Mouse (Mus musculus): Measurements from ENCODE around the gene Ugt1a1. TPM values are rescaled to one million over a fixed set of nuclear protein-coding genes. Genes with fewer than 3 reads are reported as not detected.
"Not testable (repeated sequence)": the region's sequence is repeated elsewhere in the genome, so short reads cannot be mapped to it uniquely, and the experiment has no call there.

Ugt1a1 gene
- polyA plus RNA-seq, 1 experiment = not detected

DNA sequence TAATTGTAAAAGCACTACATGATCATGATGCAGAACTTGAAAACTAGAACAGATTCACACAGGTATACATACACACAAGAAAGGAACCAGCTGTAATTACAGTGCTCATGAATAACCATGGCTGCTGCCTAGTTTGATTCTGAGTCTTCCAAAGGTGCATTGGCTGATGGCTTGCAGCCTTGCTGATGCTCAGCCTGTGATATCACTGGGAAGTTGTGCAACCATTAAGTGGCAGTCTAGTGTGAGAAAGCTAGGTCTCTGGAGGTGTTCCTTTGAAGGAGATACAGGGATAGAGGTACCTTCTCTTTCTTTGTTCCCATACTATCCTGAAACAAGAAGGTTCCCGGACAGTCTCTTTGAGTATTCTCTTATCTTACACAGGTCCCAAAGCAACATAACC lies 7.3 kb downstream of the Ugt1a1 start:
- Histone ChIP-seq H3K79me2 (ENCODE audit: control insufficient read depth, insufficient read depth) (no peaks in the 10 kb centered on the region), H3ac (ENCODE audit: control insufficient read depth, insufficient read length, low read depth) (no peak overlapping the region), H3K79me3 (ENCODE audit: low read depth) (no peaks in the 10 kb centered on the region), H3K27me3 (ENCODE audit: control insufficient read depth, insufficient read depth, insufficient read length) (no peaks in the 10 kb centered on the region), H3K36me3 (ENCODE audit: control insufficient read depth, insufficient read depth) (no peaks in the 10 kb centered on the region), H3K4me3 (ENCODE audit: insufficient read depth, poor library complexity, severe bottlenecking) (no peak overlapping the region)
- TF ChIP-seq USF1 (IDR thresholded peaks at IDR 0.05; ENCODE audit: low read depth) = no peak
- TF ChIP-seq CEBPB (IDR thresholded peaks at IDR 0.05; ENCODE audit: low read depth) = no peak
- TF ChIP-seq MYOD1 (IDR thresholded peaks at IDR 0.05; ENCODE audit: control insufficient read depth, insufficient read length, low read depth) = no peak
- no peak for TF ChIP-seq CTCF (IDR thresholded peaks at IDR 0.05; ENCODE audit: control insufficient read depth, insufficient read depth, insufficient read length)
- no peak for TF ChIP-seq FOSL1 (IDR thresholded peaks at IDR 0.05; ENCODE audit: insufficient read depth, low read length, poor library complexity, severe bottlenecking)
- TF ChIP-seq MAX (IDR thresholded peaks at IDR 0.05) = no peak
- no peak for TF ChIP-seq MYOG (IDR thresholded peaks at IDR 0.05; ENCODE audit: control insufficient read depth, extremely low read depth, insufficient read length)

DNA sequence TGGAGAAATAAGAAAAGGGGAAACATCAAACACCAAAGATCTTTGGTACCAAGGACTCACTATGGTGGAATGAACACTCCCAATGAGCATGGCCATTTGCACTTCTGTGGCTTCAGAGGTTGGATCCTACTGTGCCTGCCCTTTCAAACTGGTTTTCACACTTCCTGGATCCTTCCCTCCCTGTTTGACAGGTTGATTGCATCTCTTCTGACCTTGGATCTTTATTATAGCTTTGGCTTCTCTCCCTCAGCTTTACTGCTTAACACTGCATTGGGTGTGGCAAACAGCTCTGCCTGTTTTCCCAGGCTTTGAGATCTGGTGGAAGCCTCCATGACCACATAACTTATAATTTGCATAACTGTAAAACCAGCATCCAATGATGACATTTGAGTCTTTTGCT lies 8.6 kb downstream of the Ugt1a1 start:
- no peaks in the 10 kb centered on the region for H3K36me3 ChIP-seq (ENCODE audit: control insufficient read depth, insufficient read depth)
- no peaks in the 10 kb centered on the region for H3K79me3 ChIP-seq (ENCODE audit: low read depth)
- no peak overlapping the region for H3ac ChIP-seq (ENCODE audit: control insufficient read depth, insufficient read length, low read depth)
- TF ChIP-seq MYOG (IDR thresholded peaks at IDR 0.05; ENCODE audit: control insufficient read depth, extremely low read depth, insufficient read length) (no peak), MAX (IDR thresholded peaks at IDR 0.05) (no peak), MYOD1 (IDR thresholded peaks at IDR 0.05; ENCODE audit: control insufficient read depth, insufficient read length, low read depth) (no peak), CTCF (IDR thresholded peaks at IDR 0.05; ENCODE audit: control insufficient read depth, insufficient read depth, insufficient read length) (no peak), USF1 (IDR thresholded peaks at IDR 0.05; ENCODE audit: low read depth) (no peak), CEBPB (IDR thresholded peaks at IDR 0.05; ENCODE audit: low read depth) (no peak)
- no peaks in the 10 kb centered on the region for H3K27me3 ChIP-seq (ENCODE audit: control insufficient read depth, insufficient read depth, insufficient read length)
- H3K79me2 ChIP-seq (ENCODE audit: control insufficient read depth, insufficient read depth) = no peaks in the 10 kb centered on the region
- no peak overlapping the region for H3K4me3 ChIP-seq (ENCODE audit: insufficient read depth, poor library complexity, severe bottlenecking)

DNA sequence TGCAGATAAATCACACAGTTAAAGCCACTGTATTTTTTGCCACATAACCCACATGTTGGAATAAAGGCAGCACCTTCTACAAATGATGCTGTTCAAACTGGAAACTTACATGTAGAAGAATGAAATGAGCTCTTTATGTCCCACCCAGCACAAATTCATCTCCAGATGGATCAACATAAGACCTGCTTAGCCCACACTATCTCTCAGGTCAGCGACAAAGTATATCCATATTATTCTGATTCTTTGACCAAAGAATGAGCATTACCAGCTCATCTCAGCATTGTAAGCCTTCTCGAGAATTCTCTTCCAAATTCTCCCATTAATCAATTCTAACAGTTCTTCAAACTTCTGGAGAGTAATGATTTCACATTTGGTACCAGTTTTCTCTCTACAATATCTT lies 10.5 kb downstream of the Ugt1a1 start:
- TF ChIP-seq FOSL1 (IDR thresholded peaks at IDR 0.05; ENCODE audit: insufficient read depth, low read length, poor library complexity, severe bottlenecking) = no peak
- no peak for TF ChIP-seq MAX (IDR thresholded peaks at IDR 0.05)
- no peaks in the 10 kb centered on the region for H3K79me3 ChIP-seq (ENCODE audit: low read depth)
- H3K27me3 ChIP-seq (ENCODE audit: control insufficient read depth, insufficient read depth, insufficient read length) = no peaks in the 10 kb centered on the region
- H3K79me2 ChIP-seq (ENCODE audit: control insufficient read depth, insufficient read depth) = no peaks in the 10 kb centered on the region
- H3K36me3 ChIP-seq (ENCODE audit: control insufficient read depth, insufficient read depth) = no peaks in the 10 kb centered on the region
- H3ac ChIP-seq (ENCODE audit: control insufficient read depth, insufficient read length, low read depth) = no peak overlapping the region
- H3K4me3 ChIP-seq (ENCODE audit: insufficient read depth, poor library complexity, severe bottlenecking) = no peak overlapping the region

DNA sequence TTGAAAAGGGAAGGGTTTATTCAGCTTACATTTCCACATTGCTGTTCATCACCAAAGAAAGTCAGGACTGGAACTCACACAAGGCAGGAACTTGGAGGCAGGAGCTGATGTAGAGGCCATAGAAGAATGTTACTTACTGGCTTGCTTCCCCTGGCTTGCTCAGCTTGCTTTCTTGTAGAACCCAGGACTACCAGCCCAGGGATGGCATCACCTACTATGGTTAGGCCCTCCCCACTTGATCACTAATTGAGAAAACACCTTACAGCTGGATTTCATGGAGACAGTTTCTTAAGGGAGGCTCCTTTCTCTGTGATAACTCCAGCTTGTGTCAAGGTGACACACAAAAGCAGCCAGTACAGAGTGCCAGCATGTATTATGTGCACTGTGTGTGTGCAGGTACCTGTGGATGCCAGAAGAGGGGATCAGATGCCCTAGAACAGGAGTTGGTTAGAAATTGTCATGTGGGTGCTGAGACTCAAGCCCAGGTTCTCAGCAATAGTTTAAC lies 11.3 kb downstream of the Ugt1a1 start:
- H3K79me3 ChIP-seq (ENCODE audit: low read depth); H3K79me2 ChIP-seq (ENCODE audit: control insufficient read depth, insufficient read depth); H3K36me3 ChIP-seq (ENCODE audit: control insufficient read depth, insufficient read depth); H3K27me3 ChIP-seq (ENCODE audit: control insufficient read depth, insufficient read depth, insufficient read length); H3K4me3 ChIP-seq (ENCODE audit: insufficient read depth, poor library complexity, severe bottlenecking); H3ac ChIP-seq (ENCODE audit: control insufficient read depth, insufficient read length, low read depth): not testable (repeated sequence)

DNA sequence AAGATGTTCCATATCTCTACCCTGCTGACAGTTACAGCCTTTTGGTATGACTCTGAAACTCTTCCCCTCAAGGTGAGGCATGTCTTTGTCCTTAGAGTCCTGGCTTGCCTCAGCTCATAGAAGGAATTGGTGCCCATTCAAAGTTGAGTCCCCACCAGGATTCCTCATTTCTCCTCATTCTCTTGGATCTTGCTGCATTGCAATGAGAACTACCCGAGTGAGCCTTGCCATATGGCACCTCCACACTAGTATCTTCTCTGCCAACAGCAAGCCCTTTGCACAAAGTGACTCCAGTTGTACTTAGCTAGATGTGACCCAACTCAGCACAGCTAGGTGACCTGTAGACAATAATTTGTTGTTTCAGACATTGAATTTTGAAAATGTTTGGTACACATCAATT lies 11.8 kb downstream of the Ugt1a1 start:
- Histone ChIP-seq H3K27me3 (ENCODE audit: control insufficient read depth, insufficient read depth, insufficient read length) (no peaks in the 10 kb centered on the region), H3K79me2 (ENCODE audit: control insufficient read depth, insufficient read depth) (no peaks in the 10 kb centered on the region), H3K79me3 (ENCODE audit: low read depth) (no peaks in the 10 kb centered on the region), H3K4me3 (ENCODE audit: insufficient read depth, poor library complexity, severe bottlenecking) (no peak overlapping the region), H3K36me3 (ENCODE audit: control insufficient read depth, insufficient read depth) (no peaks in the 10 kb centered on the region), H3ac (ENCODE audit: control insufficient read depth, insufficient read length, low read depth) (no peak overlapping the region)
- TF ChIP-seq MYOG (IDR thresholded peaks at IDR 0.05; ENCODE audit: control insufficient read depth, extremely low read depth, insufficient read length) (no peak), CTCF (IDR thresholded peaks at IDR 0.05; ENCODE audit: control insufficient read depth, insufficient read depth, insufficient read length) (no peak)

DNA sequence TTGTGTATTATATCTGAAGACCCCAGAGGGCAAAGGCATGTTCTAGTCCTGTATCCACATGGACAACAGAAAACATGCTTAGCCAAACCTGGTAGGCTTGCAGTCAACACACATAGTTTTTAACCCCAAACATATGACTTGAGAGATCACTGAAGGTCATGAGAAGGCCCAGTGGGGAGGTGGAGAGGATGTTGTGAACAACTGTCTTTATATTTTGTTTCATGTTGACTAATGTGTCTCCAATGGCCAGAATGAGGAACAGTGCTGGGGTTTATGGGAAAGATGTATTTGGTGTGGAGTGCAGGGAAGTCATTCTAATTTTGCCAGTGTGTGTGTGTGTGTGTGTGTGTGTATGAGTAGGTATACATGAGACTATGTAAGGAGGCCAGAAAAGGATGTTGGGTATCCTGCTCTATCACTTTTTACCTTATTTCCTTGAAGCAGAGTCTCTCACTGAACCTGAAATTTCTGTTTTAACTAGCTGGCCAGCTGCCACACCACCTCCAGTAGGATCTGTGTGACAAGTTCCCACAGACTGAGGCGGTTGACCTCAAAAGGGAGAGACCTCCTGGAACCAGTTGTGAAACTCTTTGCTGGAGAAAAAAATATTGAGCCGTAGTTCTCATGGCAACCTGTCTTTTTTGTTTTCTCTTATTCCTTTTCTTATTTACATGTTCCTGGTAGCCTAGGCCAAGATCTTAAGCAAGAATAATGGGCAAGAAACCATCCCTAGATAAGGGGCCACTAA lies 12.4 kb downstream of the Ugt1a1 start:
- Histone ChIP-seq H3ac (ENCODE audit: control insufficient read depth, insufficient read length, low read depth) (no peak overlapping the region), H3K27me3 (ENCODE audit: control insufficient read depth, insufficient read depth, insufficient read length) (no peaks in the 10 kb centered on the region), H3K4me3 (ENCODE audit: insufficient read depth, poor library complexity, severe bottlenecking) (no peak overlapping the region)

DNA sequence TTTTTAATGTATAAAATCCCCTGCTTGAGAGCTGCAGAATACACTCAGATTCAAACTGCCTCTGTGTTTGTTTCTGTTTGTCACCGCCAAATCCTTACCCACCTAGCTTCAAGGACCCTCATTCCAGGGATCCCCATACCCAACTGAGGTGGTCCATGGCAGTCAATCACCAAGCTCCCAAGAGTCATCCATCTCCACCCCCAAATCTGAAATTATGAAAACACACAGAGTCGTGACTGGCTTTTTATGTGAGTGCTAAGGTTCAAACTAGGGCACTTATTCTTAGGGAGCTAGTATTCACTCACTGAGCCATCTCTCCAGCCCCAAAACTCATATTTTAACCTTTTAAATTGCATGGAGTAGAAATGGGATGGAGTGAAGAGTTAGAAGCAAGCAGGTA lies 13.5 kb downstream of the Ugt1a1 start:
- H3K79me3 ChIP-seq (ENCODE audit: low read depth); H3ac ChIP-seq (ENCODE audit: control insufficient read depth, insufficient read length, low read depth); H3K79me2 ChIP-seq (ENCODE audit: control insufficient read depth, insufficient read depth); H3K36me3 ChIP-seq (ENCODE audit: control insufficient read depth, insufficient read depth); H3K27me3 ChIP-seq (ENCODE audit: control insufficient read depth, insufficient read depth, insufficient read length); H3K4me3 ChIP-seq (ENCODE audit: insufficient read depth, poor library complexity, severe bottlenecking): not testable (repeated sequence)

More for the DNA sequence above, 12.4 kb downstream of the Ugt1a1 start:
- Histone ChIP-seq H3K79me2 (ENCODE audit: control insufficient read depth, insufficient read depth) (no peaks in the 10 kb centered on the region), H3K79me3 (ENCODE audit: low read depth) (no peaks in the 10 kb centered on the region), H3K36me3 (ENCODE audit: control insufficient read depth, insufficient read depth) (no peaks in the 10 kb centered on the region)
- TF ChIP-seq MYOG (IDR thresholded peaks at IDR 0.05; ENCODE audit: control insufficient read depth, extremely low read depth, insufficient read length) (no peak), MYOD1 (IDR thresholded peaks at IDR 0.05; ENCODE audit: control insufficient read depth, insufficient read length, low read depth) (no peak), FOSL1 (IDR thresholded peaks at IDR 0.05; ENCODE audit: insufficient read depth, low read length, poor library complexity, severe bottlenecking) (no peak), CTCF (IDR thresholded peaks at IDR 0.05; ENCODE audit: control insufficient read depth, insufficient read depth, insufficient read length) (no peak), CEBPB (IDR thresholded peaks at IDR 0.05; ENCODE audit: low read depth) (no peak), MAX (IDR thresholded peaks at IDR 0.05) (no peak), USF1 (IDR thresholded peaks at IDR 0.05; ENCODE audit: low read depth) (no peak)
